Mouse (Mus musculus) limb, embryonic 12.5 days (tissue): Measurements from ENCODE around the gene Spata2l. TPM values are rescaled to one million over a fixed set of nuclear protein-coding genes. Genes with fewer than 3 reads are reported as not detected.
A peak's percentile ranks its signal among the peaks of the same experiment; 100 is the strongest.
"Not testable (repeated sequence)": the region's sequence is repeated elsewhere in the genome, so short reads cannot be mapped to it uniquely, and the experiment has no call there.

Experiments used
- ATAC-seq: fragments of 200-750 bp; cut with Nextera tagmentation; 2 replicates; pipeline ENCODE4 v1.8.0; 2017; ENCODE audit warnings: low read depth, moderate TSS enrichment; ENCODE audit not compliant: insufficient number of reproducible peaks, insufficient read depth, low FRiP score, low TSS enrichment
- H3K27ac ChIP-seq: fragments of 300-500 bp; sonication (generic); 2 replicates; pipeline ENCODE4 v1.5.1; 2016; ENCODE audit warnings: mild to moderate bottlenecking, moderate library complexity
- H3K27me3 ChIP-seq: fragments of 300-500 bp; sonication (generic); 2 replicates; pipeline ENCODE4 v1.6.1; 2016; ENCODE audit warnings: mild to moderate bottlenecking, moderate library complexity
- H3K36me3 ChIP-seq: fragments of 300-500 bp; sonication (generic); 2 replicates; pipeline ENCODE4 v1.6.1; 2016; ENCODE audit warnings: mild to moderate bottlenecking, moderate library complexity
- H3K4me1 ChIP-seq: fragments of 300-500 bp; sonication (generic); replicated peaks from 2 replicates; pipeline ENCODE4 v1.6.1; 2016
- H3K4me2 ChIP-seq: fragments of 300-500 bp; sonication (generic); 2 replicates; pipeline ENCODE4 v1.6.1; 2016; ENCODE audit warnings: mild to moderate bottlenecking, moderate library complexity
- H3K4me3 ChIP-seq: fragments of 300-500 bp; sonication (generic); replicated peaks from 2 replicates; pipeline ENCODE4 v1.5.1; 2016; ENCODE audit warnings: mild to moderate bottlenecking
- H3K9ac ChIP-seq: fragments of 300-500 bp; sonication (generic); replicated peaks from 2 replicates; pipeline ENCODE4 v1.6.1; 2016; ENCODE audit warnings: mild to moderate bottlenecking, moderate library complexity
- H3K9me3 ChIP-seq: fragments of 300-500 bp; sonication (generic); 2 replicates; pipeline ENCODE4 v1.6.1; 2016; ENCODE audit warnings: mild to moderate bottlenecking, moderate library complexity
- WGBS: fragments of 180-500 bp; shearing (Covaris S2); methylation state at CpG from one replicate; pipeline ENCODE4 v1.1.7; 2016; 5-methylcytosine and 5-hydroxymethylcytosine counted together
- polyA plus RNA-seq: library from polyadenylated mRNA; unstranded; fragments of >200 nt; fragmentation: Nextera tagmentation; extraction: Ambion mirVana; gene quantifications from 2 replicates; pipeline ENCODE4 v1.2.1, GENCODE M21; 2016

The Spata2l gene
- polyA plus RNA-seq: 1.6 and 1.8 TPM in 2 replicates

DNA sequence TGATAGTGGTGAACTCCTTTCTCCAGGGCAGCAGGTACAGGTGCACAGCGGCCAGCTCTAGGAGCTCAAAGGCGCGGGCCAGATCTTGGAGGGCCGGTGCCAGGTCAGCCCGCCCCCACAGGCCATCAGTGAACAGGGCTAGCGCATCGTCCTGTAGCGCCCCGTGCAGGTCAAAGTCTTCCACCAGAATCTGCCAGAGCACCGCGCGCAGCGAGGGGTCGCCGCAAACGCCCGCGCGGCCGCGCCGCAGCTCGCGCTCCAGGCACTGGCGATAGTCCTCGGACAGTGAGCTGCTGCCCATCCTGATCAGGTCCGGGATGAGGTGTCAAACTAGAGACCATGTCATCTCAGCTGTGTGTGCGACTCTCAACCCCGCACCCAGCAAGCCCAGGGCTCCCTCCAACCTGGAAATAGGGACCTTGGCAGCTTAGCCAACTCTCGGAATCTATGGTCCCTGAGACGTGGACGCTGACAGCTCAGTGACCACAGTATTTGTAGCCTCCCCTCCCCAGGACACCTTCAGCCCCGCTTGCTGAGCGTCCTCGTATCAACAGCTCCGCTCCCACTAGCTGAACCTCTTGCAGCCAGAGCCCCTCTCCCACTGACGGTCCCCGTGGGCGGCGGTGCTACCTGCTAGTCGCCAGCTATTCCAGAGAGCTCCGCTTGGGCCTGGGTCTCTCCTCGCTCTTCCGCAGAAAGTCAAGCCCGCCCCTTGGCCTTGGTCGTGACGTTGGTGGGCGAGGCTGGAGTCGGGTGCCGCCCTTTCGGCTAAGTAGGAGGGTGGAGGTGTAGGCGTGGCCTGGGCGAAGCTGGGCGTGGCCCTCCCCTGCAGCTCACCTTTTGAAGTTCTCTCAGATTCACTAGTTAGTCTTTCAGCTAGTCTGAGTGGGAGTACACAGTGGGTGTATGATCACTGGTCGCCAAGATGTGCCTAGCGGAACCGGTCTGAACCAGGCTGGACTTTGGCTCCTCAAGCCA is at the start of gene Spata2l:
Spata2l (minus strand) TSS at position 714 of the 978 bp plus-strand sequence.
- no peaks in the 10 kb centered on the region for H3K36me3 ChIP-seq
- ATAC-seq: peak; percentile 85
- H3K9me3 ChIP-seq: no peaks in the 10 kb centered on the region
- peak within 1 kb of the TSS; percentile 74 for H3K4me2 ChIP-seq
- H3K4me3 ChIP-seq: peak within 1 kb of the TSS; percentile 42
- 2% methylated on average over 57 of the region's 57 CpGs for WGBS
- H3K9ac ChIP-seq: peak within 1 kb of the TSS; percentile 47
- H3K27me3 ChIP-seq: peaks cover 49% of the 10 kb centered on the region
- peaks cover 7% of the 10 kb centered on the region for H3K4me1 ChIP-seq
- no peak within 1 kb of the TSS for H3K27ac ChIP-seq

DNA sequence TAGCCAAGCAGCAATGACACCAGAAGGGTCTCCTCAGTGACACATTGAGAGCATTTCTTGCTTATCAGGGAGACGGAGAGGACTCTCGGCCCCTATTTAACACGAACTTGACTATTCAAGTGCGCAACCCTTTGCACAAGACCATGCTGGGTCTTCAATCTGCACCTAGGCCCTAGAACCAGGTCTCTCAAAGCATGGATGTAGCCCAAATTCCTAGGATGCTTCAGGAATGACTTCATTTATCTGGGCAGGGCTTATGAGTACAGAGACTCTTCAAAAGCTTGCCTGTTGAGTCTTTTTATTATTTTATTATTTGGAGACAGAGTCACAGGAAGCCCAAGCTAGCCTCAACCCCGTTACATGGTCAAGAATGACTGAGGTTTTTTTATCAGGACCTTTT is 48.5 kb upstream of the Spata2l start:
- H3K36me3 ChIP-seq: peaks cover 62% of the 10 kb centered on the region
- ATAC-seq: no peak
- H3K9me3 ChIP-seq: no peaks in the 10 kb centered on the region
- WGBS: 92% methylated on average over 5 of the region's 5 CpGs
- no peak overlapping the region for H3K4me2 ChIP-seq
- H3K27ac ChIP-seq: no peak overlapping the region
- H3K9ac ChIP-seq: no peak overlapping the region
- H3K27me3 ChIP-seq: no peaks in the 10 kb centered on the region
- H3K4me1 ChIP-seq: no peaks in the 10 kb centered on the region
- no peak overlapping the region for H3K4me3 ChIP-seq

DNA sequence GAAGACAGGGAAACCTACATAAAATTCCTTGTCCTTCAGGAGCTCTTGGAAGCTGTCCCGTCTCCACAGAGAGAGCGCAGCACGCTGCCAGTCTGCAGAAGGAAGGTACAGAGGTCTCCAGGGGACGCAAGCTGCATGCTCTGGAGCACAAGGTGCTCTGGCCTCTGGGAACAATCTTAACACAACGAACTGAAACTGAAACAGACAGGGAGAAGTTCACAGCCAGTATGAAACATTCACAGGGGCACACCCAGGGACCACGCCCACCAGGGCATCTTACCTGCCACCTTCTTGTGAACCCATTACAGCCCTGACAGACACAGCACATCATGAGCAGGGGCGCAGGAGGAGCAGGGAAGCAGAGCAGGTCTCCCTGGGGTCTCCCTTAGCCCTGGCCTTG is 48.0 kb upstream of the Spata2l start:
- Histone ChIP-seq H3K9ac (no peak overlapping the region), H3K4me1 (no peaks in the 10 kb centered on the region), H3K27ac (no peak overlapping the region), H3K9me3 (no peaks in the 10 kb centered on the region), H3K4me2 (no peak overlapping the region), H3K4me3 (no peak overlapping the region), H3K36me3 (peaks cover 57% of the 10 kb centered on the region), H3K27me3 (no peaks in the 10 kb centered on the region)
- WGBS: 92% methylated on average over 7 of the region's 7 CpGs
- no peak for ATAC-seq

DNA sequence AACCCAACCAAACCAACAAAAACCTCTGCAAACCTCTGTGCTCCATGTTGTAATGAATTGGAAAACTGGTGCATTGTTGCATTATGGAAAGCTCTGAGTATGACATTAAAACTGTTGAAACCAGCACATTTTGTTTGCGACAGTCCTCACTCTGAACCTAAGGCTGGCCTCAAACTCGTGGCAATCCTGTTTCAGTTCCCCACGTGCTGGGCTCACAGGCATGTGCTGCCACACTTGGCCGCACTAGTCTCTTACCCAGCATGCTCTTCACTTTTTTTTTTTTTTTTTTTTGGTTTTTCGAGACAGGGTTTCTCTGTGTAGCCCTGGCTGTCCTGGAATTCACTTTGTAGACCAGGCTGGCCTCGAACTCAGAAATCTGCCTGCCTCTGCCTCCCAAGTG is 47.0 kb upstream of the Spata2l start:
- not testable (repeated sequence) for ATAC-seq

DNA sequence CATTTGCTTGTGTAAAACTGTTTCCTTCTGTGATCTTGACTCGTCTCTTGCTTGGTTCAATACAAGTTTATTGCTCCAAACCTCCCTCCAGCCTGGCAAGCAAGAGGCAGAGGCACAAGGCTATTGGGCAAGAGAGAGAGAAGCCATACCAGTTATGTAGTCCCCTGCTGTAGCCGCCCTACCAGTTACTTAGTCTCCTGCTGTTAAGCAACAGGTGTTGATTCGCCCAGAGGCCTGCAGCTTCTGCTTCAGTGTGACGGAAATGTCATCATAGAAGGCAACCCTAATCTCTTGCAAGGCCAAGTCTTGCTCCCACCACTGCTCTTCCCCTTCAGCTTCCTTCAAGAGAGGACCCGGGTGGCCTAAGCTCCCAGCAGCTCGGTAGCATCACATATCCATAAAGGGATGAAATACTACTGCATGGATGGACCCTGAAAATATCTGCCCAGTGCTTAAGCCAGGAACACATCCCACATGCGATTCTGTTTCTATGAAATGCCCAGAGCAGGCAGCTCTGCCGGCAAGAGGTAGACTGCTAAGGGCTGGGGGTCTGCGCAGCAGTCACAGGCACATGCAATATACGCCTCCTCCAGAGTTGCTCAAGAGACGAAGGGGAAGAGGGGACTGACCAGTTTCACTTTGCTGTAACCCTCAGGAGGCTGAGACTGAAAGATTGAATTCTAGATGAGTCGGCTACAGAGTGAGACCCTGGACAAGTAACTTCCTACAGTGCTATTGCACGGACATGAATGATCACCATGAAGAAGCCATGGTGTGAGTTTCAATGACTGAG is 44.5 kb upstream of the Spata2l start:
- Histone ChIP-seq H3K9me3 (no peaks in the 10 kb centered on the region), H3K36me3 (peaks cover 37% of the 10 kb centered on the region), H3K27me3 (no peaks in the 10 kb centered on the region), H3K27ac (no peak overlapping the region), H3K9ac (no peak overlapping the region), H3K4me2 (no peak overlapping the region), H3K4me3 (no peak overlapping the region), H3K4me1 (no peaks in the 10 kb centered on the region)
- whole genome bisulfite sequencing: 87% methylated on average over 13 of the region's 13 CpGs
- ATAC-seq: no peak

More for the DNA sequence above, 47.0 kb upstream of the Spata2l start:
- H3K4me3 ChIP-seq, H3K27me3 ChIP-seq, H3K9me3 ChIP-seq, H3K4me2 ChIP-seq, H3K9ac ChIP-seq, H3K27ac ChIP-seq, H3K4me1 ChIP-seq: not testable (repeated sequence)
- peaks cover 53% of the 10 kb centered on the region for H3K36me3 ChIP-seq
- WGBS: 93% methylated on average over 5 of the region's 6 CpGs

DNA sequence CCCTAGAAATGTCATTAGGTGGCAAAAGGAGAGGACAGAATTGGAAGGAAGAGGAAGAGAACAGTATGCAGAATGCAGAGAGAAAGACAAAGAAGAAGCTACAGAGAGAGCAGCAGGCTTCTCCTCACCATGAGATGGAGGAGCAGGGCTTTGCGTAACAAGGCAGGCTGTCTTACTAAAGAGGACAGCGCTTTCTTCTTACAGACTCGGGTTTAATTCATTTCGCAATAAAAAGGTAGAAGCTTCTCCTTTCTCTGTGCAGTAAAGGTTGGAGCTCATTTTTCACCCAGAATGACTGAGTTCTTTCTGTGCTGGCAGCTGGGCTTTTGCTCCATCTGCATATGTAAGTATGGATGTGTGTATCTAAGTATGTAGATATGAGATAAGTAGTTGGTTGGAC is 43.8 kb upstream of the Spata2l start:
- 97% methylated on average over 4 of the region's 4 CpGs for WGBS
- Histone ChIP-seq H3K4me1 (no peaks in the 10 kb centered on the region), H3K9me3 (no peaks in the 10 kb centered on the region), H3K27me3 (no peaks in the 10 kb centered on the region), H3K4me3 (no peak overlapping the region), H3K4me2 (no peak overlapping the region), H3K27ac (no peak overlapping the region), H3K36me3 (peaks cover 43% of the 10 kb centered on the region), H3K9ac (no peak overlapping the region)
- no peak for ATAC-seq

DNA sequence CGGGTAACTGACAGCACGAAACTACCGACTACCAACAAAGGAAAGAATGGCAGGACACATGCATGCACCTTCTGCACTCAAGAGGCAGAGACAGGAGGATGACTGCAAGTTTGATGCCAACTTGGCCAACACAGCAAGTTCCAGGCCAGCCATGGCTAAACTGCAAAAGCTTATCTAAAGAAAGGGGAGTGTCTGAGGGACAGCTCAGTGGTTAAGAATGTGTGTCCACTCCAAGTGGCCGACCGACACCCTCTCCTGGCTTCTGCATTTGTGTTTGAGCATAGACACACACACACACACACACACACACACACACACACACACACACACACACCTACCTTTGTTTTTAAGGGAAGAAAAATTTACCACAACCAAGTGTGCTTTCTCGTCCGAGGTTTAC is 42.4 kb upstream of the Spata2l start:
- ATAC-seq: no peak
- no peak overlapping the region for H3K4me3 ChIP-seq
- H3K9me3 ChIP-seq: no peaks in the 10 kb centered on the region
- H3K4me1 ChIP-seq: no peaks in the 10 kb centered on the region
- H3K36me3 ChIP-seq: peaks cover 50% of the 10 kb centered on the region
- no peaks in the 10 kb centered on the region for H3K27me3 ChIP-seq
- no peak overlapping the region for H3K4me2 ChIP-seq
- no peak overlapping the region for H3K9ac ChIP-seq
- H3K27ac ChIP-seq: no peak overlapping the region
- WGBS: 81% methylated on average over 7 of the region's 7 CpGs

DNA sequence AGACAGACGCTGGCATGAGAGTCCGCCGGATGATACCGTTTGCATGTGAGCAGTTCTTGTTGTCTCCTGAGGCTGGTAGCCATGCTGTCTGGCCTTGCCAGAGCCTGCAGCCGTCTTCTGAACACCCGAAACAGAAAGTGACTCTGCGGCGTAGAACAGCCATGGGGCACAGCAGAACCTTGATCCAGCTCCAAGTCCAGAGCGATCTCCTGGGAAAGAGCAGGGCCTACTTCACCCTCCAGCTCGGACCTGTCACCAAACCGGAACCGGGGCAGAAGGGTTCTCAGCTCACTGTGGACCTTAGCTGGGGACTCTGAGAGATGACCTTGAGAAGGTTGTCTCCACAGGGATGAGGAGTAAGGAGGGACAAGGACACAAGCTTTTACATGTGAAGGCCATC is 39.1 kb upstream of the Spata2l start:
- H3K9me3 ChIP-seq: no peaks in the 10 kb centered on the region
- no peak overlapping the region for H3K4me2 ChIP-seq
- WGBS: 94% methylated on average over 12 of the region's 12 CpGs

DNA sequence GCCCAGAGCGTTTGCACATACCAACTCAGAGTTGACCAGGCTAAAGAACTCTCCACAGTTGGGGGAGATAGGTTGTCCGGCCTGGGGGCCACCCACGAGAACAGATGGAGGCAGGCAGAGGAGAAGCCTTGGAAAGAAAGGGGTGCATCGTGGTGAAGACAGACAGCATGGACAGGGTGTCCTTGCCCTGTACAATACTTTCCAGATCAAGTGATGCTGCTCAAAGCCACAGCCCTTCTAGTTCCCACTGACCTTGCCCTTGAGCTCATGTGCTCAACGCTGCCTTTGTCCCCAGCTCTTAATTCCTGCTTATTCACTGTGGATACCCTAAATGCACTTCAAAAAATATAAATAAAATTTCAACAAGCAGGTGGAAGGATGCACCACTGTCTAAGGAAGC is 38.4 kb upstream of the Spata2l start:
- Histone ChIP-seq H3K9ac (no peak overlapping the region), H3K36me3 (peaks cover 55% of the 10 kb centered on the region), H3K27ac (no peak overlapping the region), H3K27me3 (no peaks in the 10 kb centered on the region), H3K4me3 (no peak overlapping the region), H3K9me3 (no peaks in the 10 kb centered on the region), H3K4me2 (no peak overlapping the region), H3K4me1 (no peaks in the 10 kb centered on the region)
- ATAC-seq: no peak
- WGBS: 88% methylated on average over 5 of the region's 5 CpGs

More for the DNA sequence above, 39.1 kb upstream of the Spata2l start:
- no peak overlapping the region for H3K27ac ChIP-seq
- no peak overlapping the region for H3K9ac ChIP-seq
- H3K4me1 ChIP-seq: no peaks in the 10 kb centered on the region
- peaks cover 53% of the 10 kb centered on the region for H3K36me3 ChIP-seq
- no peak for ATAC-seq
- no peaks in the 10 kb centered on the region for H3K27me3 ChIP-seq
- H3K4me3 ChIP-seq: no peak overlapping the region

DNA sequence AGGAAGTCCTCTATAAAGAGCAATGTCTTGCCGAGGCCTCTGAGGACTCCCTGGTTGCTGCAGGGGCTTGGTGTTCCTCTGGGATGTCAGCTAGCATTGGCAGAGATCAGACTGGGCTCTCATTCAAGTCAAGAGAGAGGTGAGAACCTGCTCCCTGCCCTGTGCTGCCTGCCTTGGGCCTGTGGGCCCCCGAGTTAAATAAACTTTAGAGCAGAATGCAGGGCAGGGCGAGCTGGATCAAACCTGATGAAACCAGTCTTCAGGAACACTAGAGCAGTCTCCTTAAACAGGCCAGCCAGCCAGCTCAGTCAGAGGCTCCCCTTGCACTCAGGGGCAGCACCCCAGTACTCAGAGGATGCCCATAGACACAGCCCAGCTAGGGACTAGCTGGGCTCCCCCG is 35.9 kb upstream of the Spata2l start:
- Histone ChIP-seq H3K4me2 (no peak overlapping the region), H3K4me3 (no peak overlapping the region), H3K4me1 (no peaks in the 10 kb centered on the region), H3K9ac (no peak overlapping the region), H3K27me3 (no peaks in the 10 kb centered on the region), H3K36me3 (peaks cover 72% of the 10 kb centered on the region), H3K27ac (no peak overlapping the region), H3K9me3 (no peaks in the 10 kb centered on the region)
- WGBS: 80% methylated on average over 4 of the region's 4 CpGs
- ATAC-seq: 0 out of 2 replicates have a peak, but pooled peaks have one; percentile 21

DNA sequence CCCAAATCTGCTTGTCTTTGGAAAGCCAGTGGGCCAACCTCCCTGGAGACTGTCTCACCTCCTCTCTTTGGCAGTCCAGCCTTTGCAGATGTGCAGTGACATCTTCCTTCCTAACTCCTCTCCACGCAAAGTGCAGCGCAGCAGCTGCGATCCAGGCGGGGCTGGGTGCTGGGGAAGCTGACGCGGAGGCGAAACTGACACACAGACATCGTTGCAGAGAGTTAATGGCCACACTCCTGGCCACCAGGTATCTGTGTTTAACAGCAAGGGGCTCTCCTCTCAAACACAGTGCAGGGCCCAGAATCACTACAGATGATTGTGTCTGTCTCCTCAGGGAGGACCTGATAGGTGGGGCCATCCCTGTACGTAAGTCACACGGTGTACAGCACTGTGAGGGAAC is 35.1 kb upstream of the Spata2l start:
- WGBS: 90% methylated on average over 10 of the region's 10 CpGs
- Histone ChIP-seq H3K36me3 (peaks cover 79% of the 10 kb centered on the region), H3K9me3 (no peaks in the 10 kb centered on the region), H3K4me3 (no peak overlapping the region), H3K27ac (no peak overlapping the region), H3K9ac (no peak overlapping the region), H3K4me1 (no peaks in the 10 kb centered on the region), H3K4me2 (no peak overlapping the region), H3K27me3 (no peaks in the 10 kb centered on the region)
- ATAC-seq: no peak
